Mouse (Mus musculus): ENCODE results near the gene Hoxb5.

- no peak for TF ChIP-seq CTCF (IDR thresholded peaks at IDR 0.05; ENCODE audit: low read depth, low read length)
- TF ChIP-seq GATA1 (IDR thresholded peaks at IDR 0.05; ENCODE audit: borderline replicate concordance, low read length), result no peak
- TF ChIP-seq POLR2AphosphoS5 (IDR thresholded peaks at IDR 0.05; ENCODE audit: insufficient replicate concordance, low read depth, low read length), result no peak
Measured at GRCm38 (mm10) chr11:96255996-96256445, 47.1 kb upstream of the Hoxb5 start.
